Mouse (Mus musculus) lung, postnatal 36 days (tissue): ENCODE data around the gene Ubxn6.
"Not testable (repeated sequence)": the region's sequence is repeated elsewhere in the genome, so short reads cannot be mapped to it uniquely, and the experiment has no call there.

ENCODE experiments used
- DNase-seq: peaks from one replicate; pipeline ENCODE4 v3.0.0; 2022; ENCODE audit warnings: mixed read lengths

Gene Ubxn6

GRCm38 (mm10) chr17:56100811-56101210, 26.0 kb upstream of the Ubxn6 start:
- DNase-seq, result no peak

GRCm38 (mm10) chr17:56098711-56099572, 24.1 kb upstream of the Ubxn6 start:
- no peak for DNase-seq

- DNase-seq, result no peak
Measured at GRCm38 (mm10) chr17:56098180-56098579, 23.4 kb upstream of the Ubxn6 start.

GRCm38 (mm10) chr17:56096883-56097282, 22.1 kb upstream of the Ubxn6 start:
- no peak for DNase-seq

GRCm38 (mm10) chr17:56092794-56093193, 18.0 kb upstream of the Ubxn6 start:
- no peak for DNase-seq

GRCm38 (mm10) chr17:56092312-56092711, 17.5 kb upstream of the Ubxn6 start:
- DNase-seq, result no peak

- peak; percentile 24 for DNase-seq
Measured at GRCm38 (mm10) chr17:56080781-56081585, 6.2 kb upstream of the Ubxn6 start.

- DNase-seq, result no peak
Measured at GRCm38 (mm10) chr17:56079921-56080320, 5.1 kb upstream of the Ubxn6 start.

- peak; percentile 100 for DNase-seq
Measured at GRCm38 (mm10) chr17:56078880-56079795, 4.3 kb upstream of the Ubxn6 start, which contains the start of gene Hdgfl2. TSS of gene Hdgfl2 (plus strand) at chr17:56079634.

- not testable (repeated sequence) for DNase-seq
Measured at GRCm38 (mm10) chr17:56078361-56078760, 3.5 kb upstream of the Ubxn6 start.

GRCm38 (mm10) chr17:56077523-56077922, 2.7 kb upstream of the Ubxn6 start:
- DNase-seq, result no peak

- peak; percentile 95 for DNase-seq
Measured at GRCm38 (mm10) chr17:56074097-56074826, 566 bp downstream of the Ubxn6 start.

- DNase-seq, result no peak
Measured at GRCm38 (mm10) chr17:56072243-56072642, 2.6 kb downstream of the Ubxn6 start.

GRCm38 (mm10) chr17:56071126-56071525, 3.7 kb downstream of the Ubxn6 start:
- DNase-seq, result no peak

- DNase-seq, result no peak
Measured at GRCm38 (mm10) chr17:56069066-56069465, 5.8 kb downstream of the Ubxn6 start.

GRCm38 (mm10) chr17:56066451-56066850, 8.4 kb downstream of the Ubxn6 start:
- no peak for DNase-seq

GRCm38 (mm10) chr17:56065715-56066114, 9.1 kb downstream of the Ubxn6 start:
- not testable (repeated sequence) for DNase-seq

GRCm38 (mm10) chr17:56062081-56062480, 12.7 kb downstream of the Ubxn6 start:
- DNase-seq, result no peak

- DNase-seq, result no peak
Measured at GRCm38 (mm10) chr17:56057381-56058120, 17.3 kb downstream of the Ubxn6 start.

- no peak for DNase-seq
Measured at GRCm38 (mm10) chr17:56055945-56056678, 18.7 kb downstream of the Ubxn6 start.
